Mouse (Mus musculus): Measurements from ENCODE around the gene Kdf1.

The Kdf1 gene

DNA sequence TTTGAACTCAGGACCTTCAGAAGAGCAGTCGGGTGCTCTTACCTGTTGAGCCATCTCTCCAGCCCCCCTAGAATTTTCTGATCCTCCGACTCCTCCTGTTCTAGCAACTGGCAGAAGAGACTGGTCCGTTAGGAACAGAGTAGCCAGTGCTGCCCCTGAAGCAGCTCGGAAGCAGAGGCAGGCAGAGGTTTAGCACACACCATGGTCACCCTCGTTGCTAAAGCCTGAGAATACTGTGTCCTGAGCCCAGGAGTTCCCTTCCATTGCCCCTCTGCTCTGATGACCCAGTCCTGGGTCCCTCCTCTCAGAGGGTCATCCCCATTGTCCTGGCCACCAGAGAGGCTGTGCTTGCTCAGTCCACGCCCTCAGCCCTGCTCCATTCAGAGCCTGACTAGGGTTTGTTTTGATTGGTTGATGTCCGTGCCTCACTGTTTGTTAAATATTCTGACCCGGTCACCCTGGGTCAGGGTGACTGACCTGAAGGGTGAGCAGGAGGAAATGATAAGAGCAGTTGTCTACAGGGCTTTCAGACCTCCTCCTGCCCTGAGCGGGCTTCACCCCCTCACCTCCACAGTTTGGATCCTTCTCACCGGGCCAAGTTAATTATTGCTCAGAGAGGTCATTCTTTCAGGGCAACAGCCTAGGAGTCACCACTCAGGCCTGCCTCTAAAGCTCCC, 38.4 kb downstream of the Kdf1 start:
- DNase-seq, result no peak

DNA sequence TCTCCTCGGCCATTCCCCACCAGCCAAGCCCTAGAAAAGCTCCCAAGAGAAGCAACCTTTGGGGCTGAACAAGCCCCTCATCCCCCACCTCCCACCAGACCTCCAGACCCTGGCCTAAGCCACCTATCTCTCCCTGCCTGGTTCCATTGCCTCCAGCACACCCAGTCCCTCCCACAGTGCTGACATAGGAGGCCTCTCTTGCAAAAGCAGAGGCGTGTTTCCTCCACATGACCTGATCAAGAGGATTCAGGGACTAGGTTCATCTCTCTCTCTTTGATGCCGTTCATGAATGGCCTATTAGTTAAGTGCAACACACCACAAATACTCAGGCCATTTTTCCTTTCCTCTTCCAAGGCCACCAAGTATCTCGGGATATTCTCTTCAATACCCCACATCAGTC, 41.1 kb downstream of the Kdf1 start:
- no peak for DNase-seq

DNA sequence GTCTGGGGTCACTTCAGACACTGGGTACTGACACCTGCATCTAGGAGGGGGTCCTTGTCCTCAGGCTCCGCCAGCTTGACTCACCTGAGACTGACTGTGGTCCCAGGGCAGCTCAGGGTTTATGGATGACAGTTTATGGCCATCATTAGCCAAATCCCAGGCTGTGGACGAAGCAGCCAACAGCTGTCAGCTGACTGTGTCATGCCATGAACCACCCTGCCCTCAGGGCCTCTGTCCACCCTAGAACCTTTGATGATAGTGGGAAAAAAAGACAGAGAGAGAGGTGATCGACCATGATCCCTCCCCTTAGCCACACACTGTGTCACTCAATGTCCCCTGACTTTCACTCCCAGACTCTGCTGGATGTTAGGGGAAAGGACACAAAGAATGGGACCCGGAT, 42.9 kb downstream of the Kdf1 start:
- DNase-seq, result no peak

DNA sequence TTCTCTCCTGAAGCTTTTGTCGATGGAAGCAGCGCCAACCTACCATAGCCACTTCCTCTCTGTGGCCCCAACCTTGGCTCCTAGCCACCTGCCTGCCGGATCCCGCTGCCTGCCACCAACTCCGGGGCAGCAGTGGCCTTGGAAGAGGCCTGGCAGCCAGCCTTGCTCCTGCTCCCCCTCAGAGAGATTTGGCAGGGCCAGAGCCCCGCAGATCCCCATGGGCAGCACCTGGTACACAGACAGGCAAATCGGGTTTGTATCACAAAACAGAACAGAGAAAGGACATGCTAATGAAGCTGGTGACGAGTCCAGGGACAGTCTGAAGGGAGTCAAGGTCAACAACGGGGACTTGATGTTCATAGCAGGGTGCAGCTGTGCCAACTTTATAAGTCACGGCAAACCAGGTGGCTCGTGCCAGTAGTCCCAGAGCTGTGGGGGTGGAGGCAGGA, 44.4 kb downstream of the Kdf1 start:
- peak; percentile 92 for DNase-seq

DNA sequence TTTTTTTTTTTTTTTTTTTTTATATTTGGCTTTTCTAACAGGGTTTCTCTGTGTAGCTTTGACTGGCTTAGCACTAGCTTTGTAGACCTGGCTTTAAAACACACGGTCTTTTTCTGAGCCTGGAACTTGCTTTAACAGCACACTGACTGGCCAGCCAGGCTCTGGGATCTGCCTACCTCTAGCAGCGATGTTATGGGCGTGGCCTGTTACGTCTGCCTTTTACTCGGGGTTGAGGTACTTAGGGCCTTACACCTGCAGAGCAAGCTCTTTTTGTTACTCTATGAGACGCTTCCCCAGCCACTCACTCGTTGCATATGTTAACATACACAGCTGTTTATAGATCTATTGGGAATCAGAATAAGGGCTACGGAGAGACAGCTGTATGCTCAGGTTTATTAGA, 48.5 kb downstream of the Kdf1 start:
- no peak for DNase-seq

DNA sequence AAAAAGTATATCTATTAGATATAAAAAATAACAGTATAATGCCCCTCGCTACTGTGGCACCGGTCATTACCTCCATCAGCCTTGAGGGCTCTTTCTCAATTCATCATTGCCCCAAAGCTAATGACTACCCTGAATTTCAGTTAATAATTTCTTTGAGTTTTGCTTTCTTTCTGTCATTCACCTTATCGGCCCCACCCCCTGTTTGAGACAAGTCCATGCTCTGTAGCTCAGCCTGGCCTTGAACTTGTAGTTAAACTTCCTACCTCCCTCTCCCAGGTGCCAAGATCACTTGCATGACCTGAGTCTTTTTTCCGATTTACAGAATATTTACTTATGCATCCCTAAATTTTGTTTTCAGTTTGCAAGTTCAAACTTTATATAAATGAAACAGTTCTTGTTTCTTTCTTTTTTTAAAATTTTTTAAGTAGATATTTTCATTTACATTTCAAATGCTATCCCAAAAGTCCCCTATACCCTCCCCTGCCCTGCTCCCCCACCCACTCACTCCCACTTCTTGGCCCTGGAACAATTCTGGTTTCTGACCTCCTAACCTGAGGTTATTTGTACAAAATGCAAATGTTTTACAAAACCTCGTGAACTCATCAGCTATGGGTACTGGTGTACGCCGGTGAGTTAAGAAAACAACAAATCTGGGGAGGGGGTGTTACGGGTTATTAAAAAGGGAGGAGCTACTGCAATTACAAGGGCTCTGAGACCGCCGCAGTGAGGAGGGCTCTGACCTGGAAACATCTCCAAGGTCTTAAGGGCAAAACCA, 50.7 kb downstream of the Kdf1 start:
- DNase-seq, result no peak

DNA sequence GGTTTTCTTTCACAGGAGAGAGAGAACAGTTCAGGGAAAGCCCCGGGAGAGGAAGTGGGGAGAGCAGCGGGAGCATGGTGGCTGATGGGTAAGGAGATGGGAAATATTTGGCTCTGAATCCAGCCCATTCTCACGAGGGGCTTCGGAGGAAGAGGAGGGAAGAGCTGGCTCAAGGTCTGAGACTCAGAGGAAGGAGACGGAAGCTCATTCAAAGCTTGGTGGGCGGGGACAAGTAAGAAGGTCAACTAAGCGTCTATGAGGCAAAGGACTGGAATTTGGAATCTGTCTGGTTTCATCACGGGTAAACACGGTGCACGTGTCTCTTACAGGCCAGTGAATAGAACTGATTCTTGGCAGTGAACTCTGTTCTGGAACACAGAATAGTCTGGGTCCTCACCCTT, 51.3 kb downstream of the Kdf1 start:
- DNase-seq, result no peak

DNA sequence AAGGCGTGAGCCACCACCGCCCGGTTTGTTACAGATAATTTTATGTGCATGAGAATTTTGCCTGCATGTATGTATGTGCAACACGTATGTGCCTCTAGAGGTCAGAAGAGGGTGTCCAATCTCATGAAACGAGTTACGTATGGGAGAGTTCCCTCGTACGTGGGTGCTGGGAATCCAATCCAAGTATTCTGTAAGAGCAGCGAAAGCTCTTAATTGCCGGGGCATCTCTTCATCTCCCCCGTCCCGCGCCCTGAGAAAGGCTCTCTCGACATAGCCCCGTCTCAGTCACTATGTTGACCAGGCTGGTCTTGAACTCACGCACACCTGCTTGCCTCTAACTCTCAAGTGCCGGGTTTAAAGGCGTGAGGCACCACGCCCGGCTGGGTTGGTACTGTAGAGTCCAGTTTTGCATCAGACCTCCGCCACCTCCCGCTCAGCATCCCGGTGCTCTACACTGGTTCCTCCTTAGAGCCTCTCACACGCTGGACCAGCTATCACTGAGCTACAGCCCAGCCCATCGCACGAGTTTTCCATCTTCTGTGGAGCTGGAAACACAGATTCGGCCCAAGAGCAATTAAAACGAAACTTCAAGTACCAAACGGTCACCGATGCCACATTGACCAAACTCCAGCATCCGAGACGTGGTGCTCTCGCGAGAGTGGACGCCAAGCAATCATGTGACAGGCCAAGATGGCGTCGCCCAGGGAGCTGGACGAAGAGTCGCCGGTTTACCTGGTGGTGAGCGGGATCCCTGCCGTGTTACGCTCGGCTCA, 55.5 kb downstream of the Kdf1 start, which contains the start of gene Gpatch3:
TSS of gene Gpatch3 (plus strand) at position 676 of the 773 bp plus-strand sequence.
- peak; percentile 91 for DNase-seq

DNA sequence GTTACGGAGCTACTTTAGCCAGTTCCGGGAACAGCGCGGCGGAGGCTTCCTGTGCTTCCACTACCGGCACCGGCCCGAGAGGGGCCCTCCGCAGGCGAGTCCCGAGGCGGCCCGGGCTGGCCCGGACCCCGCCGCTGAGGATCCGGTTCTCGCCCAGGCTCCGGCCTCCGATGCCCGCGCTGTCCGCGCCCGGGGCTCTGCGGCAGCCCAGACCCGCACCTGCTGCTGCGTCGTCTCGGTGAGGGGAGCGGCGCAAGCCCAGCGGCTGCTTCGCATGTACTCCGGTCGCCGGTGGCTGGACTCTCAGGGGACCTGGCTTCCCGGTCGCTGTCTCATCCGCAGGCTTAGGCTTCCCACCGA, 56.1 kb downstream of the Kdf1 start:
- no peak for DNase-seq

DNA sequence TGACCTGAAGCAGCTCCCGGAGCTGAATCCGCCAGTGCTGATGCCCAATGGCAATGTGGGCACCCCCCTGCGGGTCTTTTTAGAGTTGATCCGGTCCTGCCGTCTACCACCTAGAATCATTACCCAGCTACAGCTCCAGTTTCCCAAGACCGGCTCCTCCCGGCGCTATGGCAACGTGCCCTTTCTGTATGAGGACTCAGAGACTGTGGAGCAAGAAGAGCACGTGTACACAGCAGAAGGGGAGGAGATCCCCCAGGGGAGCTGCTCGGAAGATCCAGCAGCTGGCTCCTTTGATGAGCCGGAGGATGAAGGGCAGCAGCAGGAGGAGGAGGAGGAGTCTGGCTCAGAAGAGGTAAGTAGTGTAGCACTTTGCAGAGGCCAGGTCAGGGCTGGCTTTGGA, 59.2 kb downstream of the Kdf1 start:
- DNase-seq, result no peak
